Mouse (Mus musculus): ENCODE measurements around the gene Ces1e.
"Not testable (repeated sequence)": the region's sequence is repeated elsewhere in the genome, so short reads cannot be mapped to it uniquely, and the experiment has no call there.

Gene Ces1e

DNA sequence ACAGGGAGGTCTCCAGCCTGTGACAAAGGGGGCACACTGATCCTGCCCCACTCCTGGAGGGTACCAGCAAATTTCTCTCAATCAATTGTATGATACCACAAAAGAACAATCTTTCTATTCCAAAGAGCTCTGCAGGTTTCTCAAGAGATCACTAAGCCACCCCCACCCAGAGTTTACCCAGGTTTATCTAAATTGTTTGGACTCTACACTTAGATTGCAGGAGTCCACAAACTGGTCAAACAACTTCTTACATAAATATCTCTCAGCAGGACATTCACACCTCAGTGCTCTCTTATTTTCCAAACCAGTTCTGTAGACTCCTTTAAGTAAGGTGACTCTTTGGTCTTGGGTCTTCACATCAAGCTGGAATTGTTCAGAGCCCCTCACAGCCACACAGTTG, at the start of gene Ces1e:
Gene Ces1e (minus strand): TSS at position 174 of the 400 bp plus-strand sequence.
- no peak for DNase-seq (ENCODE audit: inconsistent ontology term)

DNA sequence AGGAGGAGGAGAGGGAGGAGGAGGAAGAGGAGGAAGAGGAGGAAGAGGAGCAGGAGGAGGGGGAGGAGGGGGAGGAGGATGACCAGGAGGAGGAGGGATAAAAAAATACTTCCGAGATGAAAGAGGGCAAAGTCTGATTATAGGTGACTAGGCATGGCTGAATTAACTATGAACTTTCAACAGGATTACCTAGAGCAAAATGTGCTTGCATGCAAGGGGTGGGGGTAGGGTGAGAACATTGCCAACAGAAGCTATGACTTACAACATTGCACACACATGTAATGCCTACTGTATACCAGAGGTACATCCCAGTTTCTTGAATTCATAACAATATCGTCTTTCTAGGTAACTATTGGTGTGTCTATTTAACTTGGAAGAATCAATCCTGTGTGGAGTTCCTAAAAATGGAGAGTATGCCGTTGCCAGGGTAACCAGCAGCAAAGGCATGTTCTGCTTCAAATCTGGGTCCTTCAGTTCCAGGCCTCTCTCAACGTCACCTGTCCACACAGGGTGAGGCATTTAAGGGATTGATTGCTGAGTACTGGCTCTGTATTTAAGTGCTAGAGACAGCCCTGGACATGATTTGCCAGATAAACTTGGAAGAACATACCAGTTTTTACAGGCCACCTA, 48.9 kb upstream of the Ces1e start:
- DNase-seq (ENCODE audit: inconsistent ontology term): no peak

DNA sequence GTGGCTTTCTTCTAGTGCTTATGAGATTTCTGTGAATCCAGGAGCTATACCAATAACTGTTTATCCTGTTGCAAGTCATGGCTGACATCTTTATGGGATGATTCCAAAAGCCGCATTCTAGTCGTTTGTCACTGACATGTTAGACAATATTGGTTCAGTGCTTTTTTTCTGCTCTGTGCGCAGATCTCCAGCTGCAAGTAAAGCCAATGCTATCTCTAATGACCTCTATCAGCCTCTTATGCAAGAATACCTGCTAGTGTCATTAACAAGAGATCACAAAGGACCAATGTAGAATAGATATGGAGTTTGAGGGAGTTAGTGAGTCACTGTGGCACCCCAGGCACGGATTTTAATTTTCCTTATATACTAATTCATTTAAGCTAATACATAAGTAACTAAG, 45.2 kb upstream of the Ces1e start:
- no peak for DNase-seq (ENCODE audit: inconsistent ontology term)

DNA sequence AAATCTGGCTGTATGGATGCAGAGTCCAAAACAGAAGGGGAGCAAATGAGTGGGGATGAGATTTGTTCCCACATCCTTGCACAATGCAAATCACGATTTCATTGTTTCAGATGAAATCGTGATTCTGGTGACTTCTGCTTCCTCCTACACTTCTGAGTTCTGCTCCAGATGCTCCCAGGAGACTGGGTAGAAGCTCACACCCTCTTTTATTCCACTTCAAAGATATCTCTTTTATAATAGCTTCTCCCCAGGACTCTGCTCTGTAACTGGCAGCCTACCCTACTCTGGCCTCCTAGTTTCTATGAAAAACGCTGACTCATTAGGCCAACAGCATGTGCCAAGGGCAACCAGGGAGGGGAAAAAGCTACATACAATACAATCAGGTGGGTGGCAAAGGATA, 43.9 kb upstream of the Ces1e start:
- peak; percentile 51 for DNase-seq (ENCODE audit: inconsistent ontology term)

DNA sequence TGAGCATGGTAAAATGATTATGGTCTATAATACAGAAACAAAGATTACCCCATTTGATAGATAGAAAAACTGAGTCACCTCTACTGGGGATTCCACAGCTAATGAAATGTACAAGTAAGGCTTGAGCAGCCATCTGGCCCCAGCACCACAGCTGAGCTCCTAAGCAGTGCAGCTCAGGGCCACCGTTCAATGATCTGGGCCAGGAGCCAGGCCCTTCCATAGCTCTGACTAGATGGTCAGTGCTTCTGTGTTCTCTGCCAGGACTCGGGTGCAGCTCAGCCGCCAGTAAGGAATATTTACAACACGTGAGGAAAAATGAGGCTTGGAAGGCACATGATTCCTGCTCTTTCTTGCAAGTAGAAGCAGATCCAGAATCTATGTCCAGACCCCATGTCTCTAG, 43.3 kb upstream of the Ces1e start:
- peak; percentile 60 for DNase-seq (ENCODE audit: inconsistent ontology term)

DNA sequence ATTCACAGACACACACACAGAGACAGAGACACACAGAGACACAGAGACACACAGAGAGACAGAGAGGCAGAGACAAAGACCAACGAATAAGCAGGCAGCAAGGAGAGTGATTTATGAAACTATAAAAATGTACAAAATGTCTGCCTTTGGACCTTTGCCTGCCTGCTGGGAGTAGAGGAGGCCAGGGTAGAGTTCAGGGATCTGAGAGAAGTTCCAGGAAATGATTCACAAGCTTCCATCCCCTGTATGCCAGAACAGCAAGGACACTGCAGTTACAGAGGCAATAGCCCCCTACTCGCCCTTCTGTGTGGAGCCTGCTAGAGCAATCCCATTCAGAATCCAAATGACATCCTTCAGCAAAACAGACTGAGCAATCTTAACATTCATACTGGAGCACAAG, 32.0 kb upstream of the Ces1e start:
- no peak for DNase-seq (ENCODE audit: inconsistent ontology term)

DNA sequence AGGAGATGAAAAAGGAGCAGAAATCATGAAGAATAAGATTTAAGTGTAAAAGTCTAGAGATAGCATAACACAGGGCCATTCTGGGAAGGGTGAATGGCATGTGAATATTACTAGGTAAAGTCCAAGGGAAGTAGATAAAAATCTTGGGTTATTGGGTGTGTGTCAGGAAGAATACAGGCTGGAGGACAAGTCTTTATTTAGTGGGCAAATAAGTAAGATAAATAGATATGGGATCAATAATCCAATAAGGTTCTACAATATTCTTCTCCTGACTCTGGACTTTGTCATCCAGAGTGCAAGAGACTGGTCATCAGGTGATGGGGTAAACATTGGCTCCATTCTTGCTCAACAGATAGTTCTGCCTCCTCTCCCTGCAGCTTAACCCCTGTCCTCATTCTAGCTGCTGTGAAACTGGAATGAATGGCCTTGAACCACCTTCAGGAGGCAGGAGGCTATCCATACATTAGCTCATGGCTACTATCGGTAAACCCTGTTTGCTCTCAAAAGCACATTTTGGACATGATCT, 23.0 kb upstream of the Ces1e start:
- DNase-seq (ENCODE audit: inconsistent ontology term): no peak

DNA sequence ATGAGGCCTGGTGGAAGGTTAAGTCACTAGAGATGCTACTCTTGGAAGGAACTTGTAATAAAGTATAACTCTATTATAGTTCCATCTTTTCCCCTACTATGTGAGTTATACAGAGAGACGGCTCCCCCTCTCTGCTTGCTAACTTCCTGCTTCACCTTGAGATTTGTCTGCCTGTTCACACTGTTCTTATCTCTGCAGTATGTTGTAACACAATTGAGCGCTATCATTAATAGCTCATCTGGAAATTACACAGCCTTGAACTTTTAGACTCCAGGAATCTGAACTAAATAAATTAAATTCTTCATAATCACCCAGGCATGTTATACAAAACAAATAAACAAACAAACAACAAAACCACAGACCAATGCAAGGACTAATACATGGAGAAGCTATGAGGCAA, 16.6 kb upstream of the Ces1e start:
- no peak for DNase-seq (ENCODE audit: inconsistent ontology term)

DNA sequence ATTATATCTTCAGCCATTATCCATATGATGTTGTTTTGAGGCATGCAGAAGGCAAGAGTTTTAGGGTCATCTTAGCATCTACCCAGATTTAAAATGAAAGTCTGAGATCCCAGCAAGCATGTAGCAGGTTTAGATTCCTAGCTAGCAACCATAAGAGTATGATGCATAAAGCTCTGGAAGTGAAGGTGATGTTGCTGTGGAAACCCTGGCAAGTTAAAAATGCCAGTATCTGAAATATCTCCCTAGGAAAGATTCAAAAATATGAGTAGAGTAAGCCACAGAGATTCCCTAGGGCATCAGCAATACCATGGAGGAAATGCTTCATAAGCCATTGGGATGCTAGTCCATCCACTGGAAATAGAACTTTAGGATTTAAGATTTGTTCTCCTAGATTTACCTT, 10.5 kb upstream of the Ces1e start:
- no peak for DNase-seq (ENCODE audit: inconsistent ontology term)

DNA sequence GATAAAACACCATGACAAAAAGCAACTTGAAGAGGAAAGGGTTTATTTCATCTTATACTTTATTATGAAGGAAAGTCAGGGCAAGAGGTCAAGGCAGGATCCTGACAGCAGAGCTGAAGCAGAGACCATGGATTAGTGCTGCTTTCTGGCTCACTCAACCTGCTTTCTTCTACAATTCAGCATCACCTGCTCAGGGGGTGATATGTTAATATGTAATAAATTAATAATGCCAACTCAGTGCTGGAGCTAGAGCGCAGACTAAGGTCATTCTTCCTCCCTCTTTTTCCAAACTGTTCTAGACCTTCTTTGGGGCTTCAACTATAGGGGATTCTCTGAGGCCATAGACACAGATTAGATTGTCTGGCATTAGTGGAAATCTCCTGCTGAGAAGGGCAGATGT, 6.3 kb upstream of the Ces1e start:
- DNase-seq (ENCODE audit: inconsistent ontology term): no peak

DNA sequence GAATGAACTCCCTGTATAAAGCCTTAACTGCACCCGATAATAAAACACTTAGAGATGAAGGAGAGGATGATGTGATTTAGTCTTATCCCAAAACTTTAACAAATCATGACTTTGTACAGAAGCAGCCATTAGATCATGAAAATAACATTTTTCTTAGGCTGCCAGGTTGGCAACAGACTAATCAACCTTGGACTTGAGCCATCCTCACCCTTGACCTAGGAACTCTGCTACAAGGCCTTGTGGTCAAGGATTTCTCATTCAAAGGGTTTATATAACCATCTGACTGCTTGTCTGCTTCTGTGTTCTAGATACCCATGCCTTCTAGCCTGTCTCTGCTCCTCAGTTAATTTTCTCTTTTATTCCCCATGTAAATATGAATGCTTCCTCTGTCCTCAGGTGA, 5.3 kb upstream of the Ces1e start:
- DNase-seq (ENCODE audit: inconsistent ontology term): no peak

DNA sequence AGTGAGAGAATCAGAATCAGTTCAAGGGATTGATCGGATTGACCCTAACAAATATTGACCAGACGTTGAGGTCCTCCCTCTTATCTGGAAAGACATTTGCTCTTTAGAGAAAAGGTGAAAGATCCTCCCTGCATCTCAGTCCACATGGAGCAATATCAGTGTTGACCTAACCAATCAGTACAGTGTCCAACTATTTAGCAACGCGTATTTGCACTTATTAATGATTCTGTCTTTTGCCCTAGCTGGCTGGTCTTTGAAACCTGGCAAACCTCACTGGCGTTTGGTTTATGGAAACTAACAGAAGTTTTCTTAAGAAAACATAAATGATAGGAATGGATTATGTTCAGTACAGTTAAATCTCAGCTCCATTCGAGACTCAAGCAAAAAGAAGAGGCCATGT, 4.6 kb upstream of the Ces1e start:
- no peak for DNase-seq (ENCODE audit: inconsistent ontology term)

DNA sequence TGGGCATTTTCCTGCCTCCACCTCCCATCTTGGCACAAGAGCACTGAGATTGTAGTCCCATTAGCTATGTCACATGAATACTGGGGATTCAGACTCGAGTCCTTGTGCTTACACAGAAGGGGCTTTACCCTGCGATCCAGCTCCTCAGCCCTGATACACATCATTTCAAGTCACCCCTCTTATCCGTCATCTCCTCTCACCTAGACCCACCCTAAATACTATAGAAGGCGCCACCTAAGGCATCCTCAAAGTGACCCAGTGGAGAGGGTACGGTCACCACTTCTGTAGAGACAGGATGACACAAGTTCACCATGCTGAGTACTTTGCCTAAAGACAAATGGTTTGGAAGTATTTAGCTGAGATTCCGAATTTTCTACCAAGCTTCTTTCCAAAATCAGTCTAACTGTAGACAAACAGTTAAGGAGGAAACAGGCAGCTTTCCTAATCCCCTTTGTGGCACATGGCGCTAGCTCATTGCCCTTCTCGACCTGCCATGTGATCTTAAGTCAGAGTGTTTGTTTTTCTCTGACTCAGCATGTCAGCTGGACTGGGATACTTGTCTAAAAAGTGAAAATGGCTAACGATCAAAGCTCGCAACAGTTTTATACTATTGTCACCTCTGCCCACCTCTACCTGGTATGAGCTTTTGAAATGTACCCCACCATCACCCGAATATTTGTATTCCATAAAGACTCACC, 597 bp downstream of the Ces1e start:
- DNase-seq (ENCODE audit: inconsistent ontology term): no peak

DNA sequence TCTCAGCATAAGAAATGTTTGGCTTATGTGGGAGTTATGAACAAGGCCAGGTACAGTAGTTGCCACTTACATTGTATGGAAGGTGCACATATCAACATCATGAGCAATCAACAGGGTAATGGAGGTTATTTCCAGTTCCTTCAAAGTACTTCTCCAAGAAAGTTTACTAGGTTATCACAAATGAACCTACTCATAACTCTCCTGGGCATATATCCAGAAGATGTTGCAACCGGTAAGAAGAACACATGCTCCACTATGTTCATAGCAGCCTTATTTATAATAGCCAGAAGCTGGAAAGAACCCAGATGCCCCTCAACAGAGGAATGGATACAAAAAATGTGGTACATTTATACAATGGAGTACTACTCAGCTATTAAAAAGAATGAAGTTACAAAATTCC, 2.9 kb downstream of the Ces1e start:
- DNase-seq (ENCODE audit: inconsistent ontology term): not testable (repeated sequence)

DNA sequence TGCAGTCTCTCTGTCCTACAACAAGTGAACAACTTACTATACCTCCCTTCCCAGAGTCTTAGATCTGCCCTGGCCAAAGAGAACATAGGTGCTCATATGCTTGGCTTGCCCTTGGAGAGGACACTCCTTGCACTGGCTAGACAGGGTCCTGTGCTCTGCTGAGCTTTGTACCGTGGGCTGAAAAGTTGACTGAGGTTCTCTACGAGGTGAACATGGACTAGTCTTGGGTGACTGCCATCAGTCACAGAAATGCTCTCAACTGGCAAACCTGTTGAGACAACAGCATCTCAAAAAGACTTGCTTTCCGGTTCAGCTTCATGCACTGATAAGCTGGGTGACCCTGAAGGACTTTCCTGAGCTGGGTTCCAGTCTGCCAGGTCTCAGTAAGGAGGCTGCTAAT, 7.5 kb downstream of the Ces1e start:
- DNase-seq (ENCODE audit: inconsistent ontology term): no peak

DNA sequence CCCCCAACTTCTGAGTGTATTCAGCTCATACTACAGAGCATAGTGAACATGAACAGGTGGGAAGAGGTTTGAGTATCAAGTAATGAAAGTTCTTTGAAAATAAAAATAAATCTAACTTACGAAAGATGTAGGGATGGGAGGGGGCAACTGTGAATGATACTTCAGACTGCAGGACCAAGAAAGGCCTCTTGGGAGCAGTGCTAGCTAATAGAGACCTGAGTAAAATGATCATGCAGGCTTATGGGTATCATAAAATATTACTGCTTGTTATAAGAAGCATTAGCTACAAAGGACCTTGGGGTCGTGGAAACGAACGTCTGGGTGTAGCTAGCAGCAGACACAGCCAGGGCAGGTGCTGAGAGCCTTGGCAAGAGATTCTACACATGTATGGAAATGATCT, 11.6 kb downstream of the Ces1e start:
- peak; percentile 8 for DNase-seq (ENCODE audit: inconsistent ontology term)

DNA sequence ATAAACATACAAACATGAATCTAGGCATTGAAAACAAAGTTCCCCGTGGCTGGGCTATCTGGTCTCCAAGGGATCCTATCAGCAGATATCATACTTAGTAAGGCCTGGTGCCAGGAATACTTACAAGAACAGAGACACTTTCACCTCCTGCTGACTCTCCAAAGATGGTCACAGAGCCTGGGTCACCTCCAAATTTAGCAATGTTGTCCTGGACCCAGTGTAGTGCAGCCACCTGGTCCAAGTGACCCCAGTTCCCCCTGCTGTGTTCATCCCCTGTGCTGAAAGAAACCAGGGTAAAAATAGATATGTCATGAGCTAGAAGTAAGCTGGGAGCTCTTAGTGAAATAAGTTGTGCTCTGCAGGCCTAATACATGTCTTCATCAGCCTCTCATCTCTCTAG, 12.0 kb downstream of the Ces1e start:
- no peak for DNase-seq (ENCODE audit: inconsistent ontology term)

DNA sequence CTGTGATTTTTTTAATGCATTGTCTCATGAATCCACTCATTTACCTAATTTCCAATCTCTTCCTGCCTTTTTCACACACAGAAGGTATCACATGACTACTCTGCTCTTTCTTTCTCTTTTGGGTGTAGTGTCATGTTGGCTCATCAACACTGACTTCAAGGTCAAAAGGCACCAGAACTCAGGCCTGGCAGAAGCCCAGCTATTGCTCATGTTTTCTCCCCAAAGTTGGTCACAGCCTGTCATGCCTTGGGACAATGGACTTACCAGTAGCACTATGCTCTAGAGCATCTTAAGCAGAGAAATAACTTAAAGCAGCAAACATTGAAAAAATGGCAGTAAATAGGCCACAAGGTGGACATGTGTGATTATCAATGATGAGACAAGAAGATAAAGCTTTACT, 18.3 kb downstream of the Ces1e start:
- DNase-seq (ENCODE audit: inconsistent ontology term): no peak

DNA sequence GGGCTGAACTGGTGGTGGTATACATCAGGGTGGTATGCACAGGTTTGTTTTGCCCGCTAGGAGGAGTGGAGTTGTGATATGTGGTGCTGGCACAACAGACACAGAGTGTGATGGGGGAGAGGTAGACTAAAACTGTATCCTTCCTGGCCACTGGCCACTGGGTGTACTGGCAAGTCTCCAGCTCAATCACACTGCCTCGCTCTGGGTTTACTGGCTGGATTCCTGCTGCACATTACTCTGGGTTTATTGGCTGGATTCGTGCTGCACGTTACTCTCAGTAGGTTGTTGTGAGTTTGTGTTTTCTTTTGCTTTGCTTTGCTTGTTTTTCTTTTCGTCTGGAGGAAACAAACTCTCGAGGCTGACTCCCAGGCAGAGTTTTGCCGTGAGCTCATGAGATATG, 30.3 kb downstream of the Ces1e start:
- not testable (repeated sequence) for DNase-seq (ENCODE audit: inconsistent ontology term)

DNA sequence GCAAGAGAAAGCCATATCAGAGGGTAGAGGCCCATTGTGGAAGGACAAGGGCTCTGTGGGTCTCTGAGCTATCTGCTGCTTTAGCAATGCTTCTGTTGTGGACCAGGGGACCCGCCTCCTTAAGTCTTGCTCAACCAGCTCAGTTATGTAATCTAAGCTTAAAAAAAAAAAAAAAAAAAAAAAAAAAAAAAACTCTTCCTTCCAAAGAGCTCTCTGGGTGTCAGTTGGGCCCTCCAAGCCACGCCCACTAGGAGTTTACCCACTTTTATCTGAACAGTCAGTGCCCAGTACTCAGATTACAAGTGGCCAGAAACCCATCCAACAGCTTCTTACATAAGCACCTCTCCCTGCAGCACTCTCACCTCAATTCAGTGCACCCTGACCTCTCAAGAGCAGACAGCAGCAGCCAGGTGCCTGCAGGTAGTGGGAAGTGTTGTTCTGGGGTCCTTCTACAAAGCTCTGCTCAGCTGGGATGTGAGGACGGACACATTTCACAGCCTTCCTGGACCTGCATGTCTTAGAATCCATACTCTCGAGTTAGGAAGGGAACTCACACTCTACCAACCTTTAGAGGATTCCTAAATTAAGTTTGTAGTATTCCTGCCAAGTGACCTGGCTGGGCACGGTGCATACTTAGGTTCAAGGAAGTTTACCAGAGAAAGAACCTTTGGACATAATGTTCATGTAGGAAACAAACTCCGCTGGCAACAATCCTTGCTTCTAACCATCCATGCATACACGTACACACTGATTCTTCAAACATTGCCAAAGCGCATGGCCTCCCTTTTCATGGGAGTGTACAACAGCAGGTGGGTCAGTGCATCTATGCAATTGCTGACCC, 31.5 kb downstream of the Ces1e start, which contains the start of gene Ces1d:
Gene Ces1d (minus strand): TSS at position 154 of the 841 bp plus-strand sequence.
- DNase-seq (ENCODE audit: inconsistent ontology term): no peak

DNA sequence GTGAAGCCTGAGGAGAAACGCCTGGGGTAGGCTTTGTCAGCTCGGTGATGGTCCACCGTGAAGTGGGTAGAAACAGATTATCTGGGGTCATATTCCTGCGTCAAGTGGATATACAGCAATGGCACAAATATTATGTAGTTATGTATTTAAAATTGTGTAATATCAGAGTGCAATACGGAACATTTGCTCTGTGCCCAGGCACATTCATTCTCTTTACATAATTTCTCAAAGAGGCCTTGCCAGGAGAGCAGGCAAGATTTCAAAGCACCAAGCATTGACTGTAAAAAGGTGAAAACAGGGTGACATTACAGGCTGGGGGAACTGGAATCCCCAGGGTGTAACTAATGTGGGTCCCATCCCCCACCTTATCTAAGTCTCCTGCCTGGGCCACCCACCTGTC, 33.0 kb downstream of the Ces1e start:
- no peak for DNase-seq (ENCODE audit: inconsistent ontology term)

DNA sequence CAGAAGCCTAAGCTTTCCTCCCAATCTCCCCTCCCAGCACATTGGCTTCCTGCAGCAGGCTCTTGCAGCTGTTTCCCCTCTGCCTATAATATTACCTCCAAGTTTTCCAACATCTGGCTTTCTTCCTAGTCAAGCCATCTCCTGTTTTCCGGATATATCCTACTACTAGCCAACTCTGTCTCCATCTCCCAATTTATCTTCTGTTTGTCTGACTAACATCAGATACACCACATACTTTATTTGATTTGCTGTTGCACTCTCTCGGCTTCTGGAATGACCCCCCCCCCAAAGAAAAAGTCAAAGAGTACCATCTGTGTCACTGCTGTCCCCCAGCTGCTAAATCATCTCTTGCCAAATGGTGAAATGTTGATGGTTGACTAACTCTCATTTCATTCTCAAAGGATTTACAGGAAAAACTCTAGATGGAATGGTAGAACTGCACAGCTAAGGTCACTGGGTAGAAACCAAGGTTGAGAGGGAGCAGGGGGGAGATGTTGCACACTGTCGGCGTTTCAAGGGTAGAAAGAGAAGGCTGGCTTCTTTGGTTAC, 48.8 kb downstream of the Ces1e start:
- DNase-seq (ENCODE audit: inconsistent ontology term): no peak

All from Muller cell, postnatal 12 days (primary cell).